14 mouse cellular contexts compared by ENCODE assay signal in genomic region chr7:144262666-144263065, GRCm38 (mm10).
"Had no signal": no experiment of that assay in that cellular context is flagged by ENCODE, and none has a peak within 500 bp of the region (broad histone marks: within the 10 kb centered on the region; RNA-seq: fewer than 3 reads in every experiment).

No protein-coding gene starts in this region.

- H3K27me3 ChIP-seq: midbrain, embryonic 15.5 days; neural tube, embryonic 12.5 days; stomach, embryonic 15.5 days had no signal

- H3K4me3 ChIP-seq: midbrain, embryonic 10.5 days; midbrain, embryonic 12.5 days; midbrain, embryonic 15.5 days; neural tube, embryonic 12.5 days; stomach, embryonic 15.5 days had no signal

- H3K9me3 ChIP-seq: midbrain, embryonic 10.5 days; midbrain, embryonic 12.5 days; midbrain, embryonic 15.5 days; neural tube, embryonic 12.5 days; stomach, embryonic 15.5 days had no signal

- H3K36me3 ChIP-seq: midbrain, embryonic 10.5 days; midbrain, embryonic 12.5 days; midbrain, embryonic 15.5 days; neural tube, embryonic 12.5 days; stomach, embryonic 15.5 days had no signal

- H3K9ac ChIP-seq: lung, embryonic 14.5 days; midbrain, embryonic 12.5 days; midbrain, embryonic 15.5 days; neural tube, embryonic 12.5 days; stomach, embryonic 15.5 days had no signal

- H3K4me1 ChIP-seq: midbrain, embryonic 10.5 days; midbrain, embryonic 12.5 days; neural tube, embryonic 12.5 days; stomach, embryonic 15.5 days had no signal

- H3K4me2 ChIP-seq: lung, embryonic 14.5 days; midbrain, embryonic 12.5 days; midbrain, embryonic 15.5 days; neural tube, embryonic 12.5 days; stomach, embryonic 15.5 days had no signal

- ATAC-seq: midbrain, embryonic 15.5 days had no signal

- H3K27ac ChIP-seq: midbrain, embryonic 10.5 days; midbrain, embryonic 12.5 days; midbrain, embryonic 15.5 days; neural tube, embryonic 12.5 days; stomach, embryonic 15.5 days; stomach, postnatal 0 days had no signal

- DNase-seq: lung, adult 18-20 months; lung, embryonic 14.5 days; lung, postnatal 10 days; lung, postnatal 4 days; right cerebral cortex, postnatal 14 days; thymus, adult 2 months; thymus, postnatal 25 days; thymus, postnatal 4 days had no signal
